Mouse (Mus musculus): Measurements from ENCODE around the gene AB124611.
A peak's percentile ranks its signal among the peaks of the same experiment; 100 is the strongest.
"Not testable (repeated sequence)": the region's sequence is repeated elsewhere in the genome, so short reads cannot be mapped to it uniquely, and the experiment has no call there.

AB124611 gene

DNA sequence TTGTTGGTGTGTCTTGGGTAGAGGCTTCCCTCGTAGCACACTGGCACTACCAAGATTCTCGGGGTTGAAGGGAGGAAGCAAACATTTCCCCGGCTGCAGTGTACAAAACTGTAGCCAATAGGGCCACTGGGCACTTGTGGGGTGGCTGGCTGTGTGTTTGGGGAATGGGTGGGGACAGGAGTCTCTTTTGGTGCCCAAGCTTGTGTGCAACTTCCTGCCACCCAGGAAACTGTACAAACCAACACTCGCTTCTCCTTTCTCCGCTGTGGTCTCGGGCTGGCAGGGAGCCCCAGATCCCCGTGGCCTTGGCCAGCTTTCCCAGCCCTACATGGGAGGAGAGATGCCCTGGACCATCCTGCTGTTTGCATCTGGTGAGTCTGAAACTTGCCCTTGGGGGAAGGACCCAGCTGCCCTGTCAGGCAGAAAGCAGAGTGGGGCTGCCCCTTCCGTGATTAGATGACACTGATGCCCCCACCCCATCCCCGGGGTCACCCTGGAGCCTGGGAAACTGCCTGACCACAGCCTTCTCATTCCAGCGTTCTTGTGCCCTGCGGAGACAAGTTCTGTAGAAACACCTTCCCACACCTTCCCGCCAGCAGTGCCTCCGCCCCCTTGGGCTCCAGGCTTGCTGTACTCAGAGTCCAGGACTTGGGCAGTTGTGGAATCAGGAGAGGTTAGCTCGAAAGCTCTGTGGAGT is at the start of gene AB124611:
Gene AB124611 (plus strand): TSS at position 240 of the 697 bp plus-strand sequence.
- no peak for DNase-seq (ENCODE audit: low read depth, low spot score)

DNA sequence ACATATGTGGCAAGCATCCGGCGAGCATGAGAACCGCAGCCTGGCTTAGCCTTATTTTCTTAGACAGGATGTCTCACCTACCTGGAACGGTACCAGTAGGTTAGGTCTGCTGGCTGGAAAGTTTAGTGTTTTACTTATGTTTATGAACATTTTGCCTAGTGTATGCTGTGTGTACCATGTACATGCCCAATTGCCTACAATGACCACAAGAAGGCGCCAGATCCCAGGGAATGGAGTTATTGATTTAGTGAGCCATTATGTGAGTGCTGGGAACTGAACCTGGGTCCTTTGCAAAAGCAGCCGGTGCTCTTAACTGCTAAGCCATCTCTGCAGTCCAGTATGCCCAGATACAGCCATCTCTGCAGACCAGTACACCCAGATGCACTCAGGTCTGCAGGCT is 48.3 kb upstream of the AB124611 start:
- no peak for DNase-seq (ENCODE audit: low read depth, low spot score)

DNA sequence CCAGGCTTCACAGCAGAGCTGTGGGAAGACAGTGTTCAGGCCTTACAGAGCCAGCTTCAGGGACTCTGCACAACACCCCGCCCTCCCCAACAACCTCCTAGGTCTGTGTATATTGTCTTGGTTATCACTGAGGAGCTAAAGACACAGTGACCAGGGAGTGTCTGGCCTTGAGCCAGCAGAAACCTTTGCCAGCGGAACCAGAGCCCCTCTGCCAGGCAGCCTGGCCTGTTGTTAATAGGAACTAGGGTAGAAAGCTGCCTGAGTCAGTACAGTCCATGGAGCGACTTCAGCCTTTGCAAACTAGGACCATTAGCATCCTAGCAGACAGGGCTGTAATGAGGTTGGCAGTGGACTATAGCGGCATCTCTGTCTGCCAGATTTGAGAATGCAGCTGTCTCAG is 41.9 kb upstream of the AB124611 start:
- DNase-seq (ENCODE audit: low read depth, low spot score), result no peak

DNA sequence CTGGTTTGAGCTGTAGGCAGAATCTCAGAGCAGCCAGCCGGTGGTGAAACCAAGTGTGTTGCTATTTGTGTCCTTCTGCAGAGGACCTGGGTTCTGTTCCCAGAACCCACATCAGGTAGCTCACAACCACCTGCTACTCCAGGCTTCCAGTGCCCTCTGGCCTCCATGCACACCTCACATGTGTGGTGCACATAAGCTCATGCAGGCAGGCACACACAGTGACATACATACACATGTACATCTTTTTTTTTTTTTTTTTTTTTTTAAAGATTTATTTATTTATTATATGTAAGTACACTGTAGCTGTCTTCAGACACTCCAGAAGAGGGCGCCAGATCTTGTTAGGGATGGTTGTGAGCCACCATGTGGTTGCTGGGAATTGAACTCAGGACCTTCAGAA is 37.7 kb upstream of the AB124611 start:
- DNase-seq (ENCODE audit: low read depth, low spot score), result not testable (repeated sequence)

DNA sequence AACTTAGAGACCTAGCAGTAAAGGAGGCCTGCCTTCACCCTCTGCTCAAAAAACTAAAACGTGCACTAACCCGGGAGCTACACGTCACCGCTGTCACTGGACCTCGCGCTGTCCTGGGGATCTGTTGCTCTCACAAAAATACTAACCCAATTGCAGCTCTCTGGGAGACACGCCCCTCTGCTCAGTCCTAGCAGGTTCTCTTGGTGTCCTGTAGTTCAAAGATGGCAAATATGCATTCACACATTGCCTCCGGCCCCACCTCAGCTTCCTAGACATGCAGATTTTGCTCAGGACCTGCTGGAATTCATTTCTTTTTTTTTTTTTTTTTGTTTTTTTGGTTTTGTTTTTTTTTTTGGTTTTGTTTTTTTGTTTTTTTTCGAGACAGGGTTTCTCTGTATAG is 35.3 kb upstream of the AB124611 start:
- DNase-seq (ENCODE audit: low read depth, low spot score), result no peak

DNA sequence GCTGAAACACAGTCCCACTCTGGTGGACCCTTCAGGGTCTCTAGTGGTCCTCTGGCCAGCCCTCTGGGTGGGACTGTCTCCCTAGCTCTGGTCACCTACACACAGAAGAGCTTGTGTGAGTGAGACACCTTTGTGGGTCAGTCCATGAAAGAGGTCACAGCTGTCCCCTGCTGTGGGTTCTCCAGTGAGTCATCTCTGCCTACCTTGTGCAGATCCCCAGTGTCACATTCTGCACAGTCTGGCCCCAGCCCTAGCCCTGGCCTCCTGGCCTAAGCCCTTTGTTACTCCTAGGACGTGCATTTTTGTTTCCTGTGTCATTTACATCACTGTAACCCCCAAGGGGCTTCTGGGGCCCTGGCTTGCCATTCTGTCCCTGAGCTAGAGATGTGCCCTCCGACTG is 32.1 kb upstream of the AB124611 start:
- no peak for DNase-seq (ENCODE audit: low read depth, low spot score)

DNA sequence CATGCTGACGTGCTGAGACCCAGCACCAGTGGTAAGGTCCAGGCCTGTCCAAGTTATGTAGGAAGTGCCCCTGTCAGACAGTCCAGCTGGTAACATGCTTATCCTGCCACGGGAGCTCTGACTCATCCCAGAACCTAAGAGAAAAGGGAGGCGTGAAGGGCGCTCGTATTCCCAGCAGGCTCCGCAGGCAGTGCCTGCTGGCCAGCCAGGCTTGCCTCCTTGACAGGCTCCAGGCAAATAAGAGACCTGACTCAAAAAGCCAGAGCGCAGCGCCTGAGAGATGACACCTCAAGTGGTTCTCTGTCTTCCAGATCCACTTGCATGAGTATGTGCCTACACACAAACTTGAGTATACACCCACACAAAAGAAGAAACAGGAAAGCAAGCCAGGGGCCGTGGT is 31.2 kb upstream of the AB124611 start:
- no peak for DNase-seq (ENCODE audit: low read depth, low spot score)

DNA sequence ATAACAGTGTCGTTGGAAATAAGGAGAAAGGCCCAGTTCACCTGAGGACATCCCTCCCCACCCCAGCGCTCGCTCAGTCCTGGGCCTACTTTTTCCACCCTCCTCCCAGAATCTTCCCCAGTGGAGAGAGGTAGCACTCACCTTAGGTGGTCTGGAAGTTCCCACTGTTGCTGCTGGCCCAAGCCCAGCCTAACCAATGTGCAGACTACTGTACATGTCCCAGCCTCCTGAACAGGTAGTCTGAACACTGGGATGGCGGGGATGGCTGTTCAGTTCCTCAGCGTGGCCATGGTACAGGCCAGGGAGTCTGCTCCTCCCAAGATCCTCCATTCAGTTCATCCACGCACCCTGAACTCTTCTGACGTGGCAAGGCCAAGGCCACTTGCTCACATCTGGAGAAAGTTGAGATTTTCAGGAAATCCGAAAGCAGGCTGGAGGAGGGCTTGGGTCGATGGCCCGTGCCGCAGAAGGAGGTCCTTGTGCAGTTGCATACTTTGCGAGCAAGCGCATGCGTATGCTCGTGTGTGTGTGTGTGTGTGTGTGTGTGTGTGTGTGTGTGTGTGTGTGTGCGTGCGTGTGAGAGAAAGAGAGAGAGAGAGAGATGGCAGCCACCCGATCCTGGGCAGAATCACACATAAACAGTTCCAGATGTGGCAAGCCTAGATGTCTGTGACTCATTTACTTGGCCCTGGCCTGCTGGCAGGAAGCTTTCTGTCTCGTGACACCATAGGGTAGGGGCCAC is 29.5 kb upstream of the AB124611 start:
- DNase-seq (ENCODE audit: low read depth, low spot score), result peak; percentile 76

DNA sequence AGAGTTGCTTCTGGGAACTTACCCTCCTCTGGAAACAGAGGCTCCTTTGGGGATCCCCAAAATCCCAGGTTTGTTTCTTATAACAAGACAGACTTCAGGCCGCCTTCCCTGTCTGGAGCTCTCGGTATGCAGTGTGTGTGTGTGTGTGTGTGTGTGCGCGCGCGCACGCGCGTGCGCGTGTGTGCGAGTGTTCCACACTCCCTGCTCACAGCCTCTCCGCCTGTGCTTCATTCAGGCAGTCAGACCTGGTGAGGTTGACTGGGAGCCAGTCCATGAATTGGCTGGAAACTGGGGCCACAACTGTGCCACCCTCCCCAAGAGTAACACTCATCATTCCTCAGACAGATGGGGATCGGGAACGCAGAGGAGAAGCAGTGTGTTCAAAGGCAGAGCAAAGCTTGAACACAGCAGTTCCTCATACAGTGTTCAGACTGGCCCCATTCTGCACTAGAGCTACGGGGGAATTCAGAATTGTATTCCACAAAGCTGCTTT is 28.9 kb upstream of the AB124611 start:
- no peak for DNase-seq (ENCODE audit: low read depth, low spot score)

DNA sequence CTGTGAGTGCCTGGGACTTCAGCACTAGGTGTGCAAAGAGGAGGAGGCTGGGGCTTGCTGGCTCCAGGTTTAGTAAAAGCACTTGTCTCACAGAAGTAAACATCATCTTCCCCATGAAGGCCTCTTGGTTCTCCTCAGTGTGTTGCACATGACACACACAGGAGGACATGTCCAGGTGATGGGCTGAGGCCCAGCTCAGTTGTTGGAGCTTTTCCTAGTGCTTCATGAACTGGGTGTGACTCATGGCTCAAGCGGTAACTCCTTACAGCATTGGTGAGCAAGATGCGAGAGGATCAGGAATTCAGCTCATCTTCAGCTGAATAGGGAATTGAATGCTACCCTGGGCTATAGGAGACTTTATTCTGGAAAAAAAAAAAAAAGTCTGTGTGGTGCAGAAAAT is 28.3 kb upstream of the AB124611 start:
- no peak for DNase-seq (ENCODE audit: low read depth, low spot score)

DNA sequence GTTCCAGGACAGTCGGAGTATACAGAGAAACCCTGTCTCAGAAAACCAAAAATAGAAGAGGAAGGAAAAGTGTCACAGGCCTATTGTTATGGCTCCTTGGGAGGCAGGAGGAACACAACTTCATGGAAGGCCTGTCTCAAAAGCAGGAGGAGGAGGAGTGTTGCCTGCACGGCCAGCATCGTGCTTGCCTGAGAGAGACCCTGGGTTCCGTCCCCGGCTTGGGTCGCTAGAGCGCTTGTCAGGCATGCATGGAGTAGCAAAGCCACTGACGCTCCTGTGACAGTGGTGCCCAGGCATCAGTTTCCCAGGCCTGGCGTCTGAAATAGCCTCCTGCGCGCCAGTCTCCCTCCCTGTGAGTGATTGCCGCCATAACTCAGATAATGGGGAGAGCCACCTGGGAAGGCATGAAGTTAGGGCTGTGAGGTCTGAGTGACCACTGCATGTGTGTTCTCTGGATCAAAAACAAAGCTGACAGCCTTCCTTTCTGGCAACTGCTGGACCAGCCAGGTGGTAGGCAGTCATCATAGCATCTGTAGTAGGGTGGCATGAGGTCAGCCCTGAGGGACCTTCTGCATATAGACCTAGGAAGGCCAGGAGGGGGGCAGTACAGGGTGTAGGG is 27.6 kb upstream of the AB124611 start:
- no peak for DNase-seq (ENCODE audit: low read depth, low spot score)

DNA sequence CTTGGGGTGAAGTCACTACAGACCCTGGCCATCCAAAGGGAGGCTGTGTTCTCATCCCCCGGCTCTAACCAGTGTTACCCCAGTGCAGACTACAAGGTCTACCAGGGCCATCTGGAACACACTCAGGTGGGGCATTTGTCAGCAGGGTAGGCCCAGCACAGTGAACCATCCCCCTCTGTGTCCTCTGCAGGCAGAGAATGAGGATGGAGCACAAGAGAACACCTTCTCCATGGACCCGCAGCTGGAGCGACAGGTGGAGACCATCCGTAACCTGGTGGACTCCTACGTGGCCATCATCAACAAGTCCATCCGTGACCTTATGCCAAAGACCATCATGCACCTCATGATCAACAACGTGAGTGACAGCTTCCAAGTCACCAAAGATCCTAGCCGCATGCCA is 22.6 kb upstream of the AB124611 start:
- DNase-seq (ENCODE audit: low read depth, low spot score), result no peak

DNA sequence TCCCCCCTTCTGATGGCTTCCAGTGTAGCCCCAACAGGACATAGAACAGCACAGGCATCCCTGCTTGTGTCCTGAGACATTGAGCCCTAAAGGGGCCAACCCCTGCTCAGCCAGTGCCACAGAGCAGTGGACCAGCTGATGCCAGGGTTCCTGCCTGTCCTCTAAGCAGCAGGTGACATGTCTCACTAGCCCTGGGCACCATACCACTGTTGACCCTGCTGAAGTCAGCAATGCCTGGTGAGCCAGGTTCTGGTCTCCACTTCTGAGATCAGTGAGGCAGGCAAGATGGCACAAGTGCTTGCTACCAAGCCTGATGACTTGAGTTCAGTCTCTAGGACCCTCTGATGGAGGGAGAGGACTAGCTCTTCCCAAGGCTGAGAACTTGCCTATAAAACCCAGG is 20.2 kb upstream of the AB124611 start:
- DNase-seq (ENCODE audit: low read depth, low spot score), result no peak

DNA sequence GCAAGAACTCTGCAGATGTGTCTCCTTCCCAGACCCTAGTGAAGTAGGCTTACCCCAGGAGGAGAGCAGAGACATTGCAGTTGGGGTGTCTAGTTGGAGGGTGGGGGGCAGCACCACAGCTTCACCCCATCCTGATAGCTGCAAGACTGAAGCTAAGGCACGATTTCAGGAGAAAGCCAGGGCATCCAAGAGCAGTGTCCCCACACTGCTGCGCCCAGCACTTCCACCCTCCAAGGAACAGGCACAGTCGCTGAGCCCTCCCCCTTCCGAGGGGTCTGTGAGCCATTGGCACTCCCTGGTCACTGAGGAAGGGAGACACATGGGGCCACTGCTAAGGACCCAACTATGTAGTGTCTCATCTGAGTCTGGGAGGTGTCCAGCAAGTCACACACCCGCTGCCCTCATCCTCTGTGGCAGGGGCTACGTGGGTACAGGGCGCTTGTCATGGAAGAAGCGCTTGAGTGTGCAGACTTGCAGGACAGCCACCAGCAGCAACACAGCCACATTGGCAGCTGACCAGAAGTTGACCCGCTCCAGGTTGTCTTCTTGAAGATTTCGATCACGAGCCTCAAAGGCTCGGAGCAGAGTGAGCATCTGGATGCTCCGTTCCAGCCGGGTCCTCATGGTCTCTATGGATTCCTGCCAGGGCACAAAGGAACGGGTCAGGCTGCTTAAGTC is 18.1 kb upstream of the AB124611 start:
- DNase-seq (ENCODE audit: low read depth, low spot score), result no peak

DNA sequence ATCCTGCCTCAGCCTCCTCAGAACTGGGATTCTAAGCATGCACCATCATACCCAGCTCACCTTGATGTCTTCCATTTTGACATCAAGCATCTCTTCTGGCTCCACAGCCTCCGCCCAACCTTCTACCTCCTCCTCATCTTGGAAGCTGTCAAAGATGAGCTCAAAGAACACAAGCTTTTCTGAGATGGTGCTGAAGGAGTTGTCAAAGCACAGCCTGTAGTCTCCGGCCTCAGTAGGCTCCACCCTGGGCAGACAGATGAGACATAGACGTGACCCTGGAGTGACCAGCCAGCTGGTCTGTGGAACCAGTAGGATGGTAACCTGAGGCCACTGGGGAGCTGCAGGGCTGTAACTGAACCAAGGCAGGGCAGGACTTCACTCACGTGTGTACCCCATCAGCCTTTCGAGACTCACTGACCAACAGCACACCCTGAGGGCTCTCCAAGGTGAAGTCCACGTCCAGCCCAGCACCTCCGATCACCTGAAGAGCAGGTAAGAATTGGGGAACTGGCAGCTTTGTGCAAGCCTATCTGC is 17.0 kb upstream of the AB124611 start:
- no peak for DNase-seq (ENCODE audit: low read depth, low spot score)

DNA sequence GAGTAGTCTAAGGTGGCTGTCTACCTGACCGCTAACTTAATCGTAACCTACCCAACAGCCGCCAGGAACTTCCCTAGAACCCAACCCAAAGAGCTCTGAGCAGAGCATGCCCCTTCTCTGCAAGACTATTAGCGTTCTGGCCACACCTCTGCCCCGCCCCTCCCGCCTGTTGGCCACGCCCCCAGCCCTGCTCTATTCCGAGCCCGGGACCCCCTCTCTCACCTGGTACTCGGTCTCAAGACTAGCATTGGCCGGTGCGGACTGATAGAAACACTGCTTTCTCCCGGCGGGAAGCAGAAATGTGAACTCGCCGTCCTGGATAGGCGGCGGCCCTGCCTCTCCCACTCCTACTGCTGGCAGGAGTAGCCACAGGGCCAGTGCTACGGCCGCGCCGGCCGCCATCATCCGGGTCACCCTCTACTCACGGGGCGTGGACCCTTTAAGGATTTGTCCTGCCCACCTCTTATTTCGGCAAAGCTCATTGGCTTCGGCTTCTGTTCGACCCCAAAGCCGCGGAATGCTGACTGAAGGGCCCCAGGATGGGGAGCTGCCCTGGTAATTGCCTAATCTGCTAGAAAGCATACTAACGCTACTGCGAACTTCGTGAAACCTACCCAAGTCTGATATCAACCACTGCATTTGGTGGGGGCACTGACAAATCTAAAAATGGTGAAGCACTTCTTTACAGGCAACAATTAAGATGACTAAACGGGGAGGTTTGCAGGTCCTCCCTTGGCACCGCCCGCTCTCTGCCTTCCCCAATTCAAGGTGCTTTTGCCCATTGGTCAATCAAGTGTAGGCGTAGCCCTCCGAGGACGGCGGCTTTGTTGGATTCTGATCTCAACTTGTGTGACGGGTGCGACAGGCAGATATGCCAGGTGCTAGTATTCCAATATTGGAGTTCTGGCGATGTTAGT is 15.9 kb upstream of the AB124611 start, which contains the start of gene Tmed1:
Gene Tmed1 (minus strand): TSS at position 481 of the 917 bp plus-strand sequence.
- peak; percentile 95 for DNase-seq (ENCODE audit: low read depth, low spot score)

DNA sequence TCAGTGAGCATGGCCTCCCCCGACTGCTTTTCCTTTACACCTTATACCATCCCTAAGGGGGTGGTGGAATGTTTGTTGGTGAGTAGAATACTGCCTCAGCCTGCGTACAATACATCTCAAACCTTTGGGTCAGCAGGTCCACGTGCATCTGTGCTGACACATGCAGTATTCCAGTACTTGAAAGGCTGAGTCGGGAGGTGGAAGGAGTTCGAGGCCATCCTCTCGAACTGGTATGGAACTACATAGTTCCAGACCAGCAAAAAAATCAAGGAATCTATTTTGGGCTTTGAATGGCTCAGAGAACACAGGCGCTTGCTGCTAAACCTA is 15.3 kb upstream of the AB124611 start:
- DNase-seq (ENCODE audit: low read depth, low spot score), result no peak

DNA sequence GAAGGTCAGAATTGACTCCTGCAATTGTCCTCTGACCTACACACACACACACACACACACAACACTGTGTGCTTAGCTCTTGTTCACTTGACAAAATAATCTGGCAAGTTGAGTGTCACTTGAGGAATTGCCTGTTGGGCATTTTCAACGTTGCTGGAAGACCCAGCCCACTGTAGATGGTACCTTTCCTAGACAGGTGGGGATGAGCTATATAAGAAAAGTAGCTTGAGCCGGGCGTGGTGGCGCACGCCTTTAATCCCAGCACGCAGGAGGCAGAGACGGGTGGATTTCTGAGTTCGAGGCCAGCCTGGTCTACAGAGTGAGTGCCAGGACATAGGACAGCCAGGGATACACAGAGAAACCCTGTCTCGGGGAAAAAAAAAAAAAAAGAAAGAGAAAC is 14.9 kb upstream of the AB124611 start:
- DNase-seq (ENCODE audit: low read depth, low spot score), result no peak

DNA sequence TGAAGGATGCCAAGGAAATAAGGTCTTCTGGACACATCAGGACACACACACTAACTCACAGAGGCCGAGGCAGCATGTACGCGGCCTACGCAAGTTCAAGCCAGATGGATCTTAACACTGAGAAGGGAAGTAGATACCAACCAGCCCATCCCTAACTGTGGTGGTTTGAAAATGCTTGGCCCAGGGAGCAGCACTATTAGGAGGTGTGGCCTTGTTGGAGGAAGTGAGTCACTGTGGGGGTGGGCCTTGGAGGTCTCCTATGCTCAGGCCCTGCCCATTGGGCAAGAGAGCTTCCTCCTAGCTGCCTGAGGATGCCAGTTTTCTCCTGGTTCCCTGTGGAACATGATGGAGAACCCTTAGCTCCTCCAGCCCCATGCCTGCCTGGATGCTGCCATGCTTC is 12.5 kb upstream of the AB124611 start:
- no peak for DNase-seq (ENCODE audit: low read depth, low spot score)

DNA sequence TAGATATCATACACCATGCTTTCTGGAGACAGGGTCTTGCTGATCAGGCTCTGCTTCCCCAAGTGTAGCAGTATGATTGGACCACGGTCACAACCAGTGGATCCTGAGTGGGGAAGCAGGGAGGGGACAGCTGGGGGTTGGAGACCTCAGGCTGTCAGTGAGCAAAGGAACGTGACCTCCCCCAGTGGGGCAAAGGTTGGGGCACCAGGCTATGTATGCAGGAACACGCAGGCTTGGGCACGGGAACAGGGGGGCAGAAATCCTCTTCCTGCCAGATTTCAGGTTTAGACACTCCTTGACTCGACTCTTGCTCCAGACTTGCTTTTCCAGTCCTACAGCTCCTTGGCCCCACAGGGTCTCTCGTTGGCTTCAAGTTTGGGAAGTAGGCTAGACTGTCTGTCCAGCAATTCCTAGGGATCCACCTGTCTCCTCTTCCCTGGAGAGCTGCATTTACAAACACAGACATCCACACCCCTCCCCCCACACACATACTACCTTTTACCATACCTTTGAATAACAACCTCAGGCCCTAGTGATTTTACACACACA is 8.0 kb upstream of the AB124611 start:
- DNase-seq (ENCODE audit: low read depth, low spot score), result no peak

DNA sequence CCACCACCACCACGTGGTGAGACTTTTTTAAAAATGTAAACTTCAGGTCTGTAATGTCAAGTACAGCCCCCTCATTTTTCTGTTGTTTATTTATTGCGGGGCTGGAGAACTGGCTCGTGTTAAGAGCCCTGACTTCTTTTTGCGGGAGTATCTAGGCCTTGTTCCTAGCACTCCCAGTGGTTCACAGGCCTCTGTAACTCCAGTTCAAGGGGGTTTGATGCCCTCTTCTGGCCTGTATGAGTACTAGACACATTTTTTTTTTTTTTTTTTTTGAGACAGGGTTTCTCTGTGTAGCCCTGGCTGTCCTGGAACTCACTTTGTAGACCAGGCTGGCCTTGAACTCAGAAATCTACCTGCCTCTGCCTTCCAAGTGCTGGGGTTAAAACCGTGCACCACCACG is 7.3 kb upstream of the AB124611 start:
- not testable (repeated sequence) for DNase-seq (ENCODE audit: low read depth, low spot score)

All from mesoderm, embryonic 11.5 days (tissue).